Mouse (Mus musculus) CH12.LX (cell line): Measurements from ENCODE around the gene Vps45. TPM values are rescaled to one million over a fixed set of nuclear protein-coding genes. Genes with fewer than 3 reads are reported as not detected.

Source experiments
- DNase-seq: peaks from one replicate; pipeline ENCODE4 v3.0.0-alpha.2; 2013; ENCODE audit errors: extremely low read depth
- H3K27ac ChIP-seq: 2 replicates; pipeline ENCODE4 v1.5.1; 2012; ENCODE audit warnings: low read depth, mild to moderate bottlenecking, control low read depth, moderate library complexity; ENCODE audit not compliant: insufficient read depth
- H3K27me3 ChIP-seq: replicated peaks from 2 replicates; pipeline ENCODE3; 2012; ENCODE audit warnings: inconsistent platforms
- H3K36me3 ChIP-seq, 2 experiments: replicated peaks in 1 of 2; 2 replicates each; pipeline versions ENCODE3 to v1.6.1; 2012; ENCODE audit warnings: inconsistent platforms in 1 of 2, low read length in 1 of 2, mild to moderate bottlenecking in 1 of 2, mixed read lengths in 1 of 2, moderate library complexity in 1 of 2; ENCODE audit not compliant: control insufficient read depth in 1 of 2, insufficient read depth in 1 of 2
- H3K4me1 ChIP-seq, 2 experiments: 2 replicates each; pipeline ENCODE4 v1.6.1; 2012; ENCODE audit warnings: inconsistent platforms in 1 of 2, moderate library complexity in 1 of 2; ENCODE audit not compliant: insufficient read depth in 2 of 2, control insufficient read depth in 1 of 2
- H3K4me2 ChIP-seq: 2 replicates; pipeline ENCODE4 v1.6.1; 2012; ENCODE audit warnings: low read depth, mild to moderate bottlenecking, control low read depth; ENCODE audit not compliant: poor library complexity, insufficient read depth, severe bottlenecking
- H3K4me3 ChIP-seq, 3 experiments: fragments of 150-350 bp in 1 of 3; sonication (generic) in 1 of 3; replicated peaks in 1 of 3; 2 replicates each; pipeline versions ENCODE3 to v1.5.1; 2011 to 2012; ENCODE audit warnings: low read depth in 2 of 3, low read length in 2 of 3, mild to moderate bottlenecking in 2 of 3, moderate library complexity in 2 of 3, control low read depth in 1 of 3, improper control_type of control experiment in 1 of 3, inconsistent platforms in 1 of 3, mixed read lengths in 1 of 3; ENCODE audit not compliant: poor library complexity in 1 of 3
- H3K79me2 ChIP-seq: replicated peaks from 2 replicates; pipeline ENCODE4 v1.6.1; 2012; ENCODE audit warnings: mild to moderate bottlenecking, moderate library complexity; ENCODE audit not compliant: control insufficient read depth, poor library complexity, insufficient read depth, severe bottlenecking; ENCODE audit errors: extremely low read depth
- H3K9ac ChIP-seq: 2 replicates; pipeline ENCODE4 v1.6.1; 2012; ENCODE audit warnings: low read depth, mild to moderate bottlenecking, control low read depth, moderate library complexity; ENCODE audit not compliant: insufficient read depth
- H3K9me3 ChIP-seq: replicated peaks from 2 replicates; pipeline ENCODE3; 2012; ENCODE audit warnings: low read length, inconsistent platforms, mixed read lengths
- CTCF ChIP-seq, 2 experiments: IDR thresholded peaks in 1 of 2; conservative IDR thresholded peaks in 1 of 2; 2 replicates each; pipeline ENCODE4 v1.5.1; 2011 to 2012; ENCODE audit warnings: low read depth in 2 of 2, low read length in 2 of 2, improper control_type of control experiment in 1 of 2, inconsistent platforms in 1 of 2, mild to moderate bottlenecking in 1 of 2, moderate library complexity in 1 of 2
- E2F4 ChIP-seq: IDR thresholded peaks from 2 replicates; pipeline ENCODE4 v1.6.1; 2011; ENCODE audit warnings: low read depth, low read length, improper control_type of control experiment; ENCODE audit not compliant: insufficient replicate concordance
- EP300 ChIP-seq: IDR thresholded peaks from 2 replicates; pipeline ENCODE4 v1.6.1; 2011; ENCODE audit warnings: low read length, improper control_type of control experiment
- ETS1 ChIP-seq: conservative IDR thresholded peaks from 2 replicates; pipeline ENCODE4 v1.6.1; 2012; ENCODE audit warnings: low read depth, mild to moderate bottlenecking, inconsistent platforms, low read length, improper control_type of control experiment, moderate library complexity
- GABPA ChIP-seq: IDR thresholded peaks from 2 replicates; pipeline ENCODE4 v1.6.1; 2012; ENCODE audit warnings: low read depth, low read length, improper control_type of control experiment, inconsistent platforms; ENCODE audit not compliant: insufficient replicate concordance
- PAX5 ChIP-seq: IDR thresholded peaks from 2 replicates; pipeline ENCODE4 v1.6.1; 2012; ENCODE audit warnings: low read length, inconsistent platforms, mixed read lengths
- POLR2A ChIP-seq: IDR thresholded peaks from 2 replicates; pipeline ENCODE4 v1.6.1; 2011; ENCODE audit warnings: low read depth, mild to moderate bottlenecking, improper control_type of control experiment, low read length
- POLR2AphosphoS2 ChIP-seq: IDR thresholded peaks from 2 replicates; pipeline ENCODE4 v1.6.1; 2011; ENCODE audit warnings: low read depth, low read length, improper control_type of control experiment
- RAD21 ChIP-seq: IDR thresholded peaks from 2 replicates; pipeline ENCODE4 v1.6.1; 2011; ENCODE audit warnings: low read depth, mild to moderate bottlenecking, low read length, improper control_type of control experiment, moderate library complexity
- RCOR1 ChIP-seq: conservative IDR thresholded peaks from 2 replicates; pipeline ENCODE4 v1.6.1; 2012; ENCODE audit warnings: low read depth, mild to moderate bottlenecking, inconsistent platforms, low read length, improper control_type of control experiment
- SMC3 ChIP-seq: IDR thresholded peaks from 2 replicates; pipeline ENCODE4 v1.6.1; 2011; ENCODE audit warnings: low read depth, low read length, improper control_type of control experiment
- ZC3H11A ChIP-seq: IDR thresholded peaks from 2 replicates; pipeline ENCODE4 v1.6.1; 2012; ENCODE audit warnings: low read depth, mild to moderate bottlenecking, inconsistent platforms, low read length, improper control_type of control experiment
- ZKSCAN1 ChIP-seq: IDR thresholded peaks from 2 replicates; pipeline ENCODE4 v1.6.1; 2012; ENCODE audit warnings: low read depth, inconsistent platforms, low read length, improper control_type of control experiment, borderline replicate concordance
- ZMIZ1 ChIP-seq: IDR thresholded peaks from 2 replicates; pipeline ENCODE4 v1.6.1; 2012; ENCODE audit warnings: low read depth, mild to moderate bottlenecking, inconsistent platforms, low read length, improper control_type of control experiment
- ZNF384 ChIP-seq: IDR thresholded peaks from 2 replicates; pipeline ENCODE4 v1.6.1; 2012; ENCODE audit warnings: low read depth, low read length, improper control_type of control experiment, inconsistent platforms
- dilution Hi-C: fragments of 300-500 bp; cut with MboI; formaldehyde crosslinking; loops from 2 replicates; pipeline ENCODE4 v1.14.3; 2020; ENCODE audit warnings: low sequenced_read_pairs; ENCODE audit not compliant: extremely low pct_unique_long_range_greater_than_20kb, extremely low pct_ligation_motif_present
- in situ Hi-C: fragments of 300-500 bp; cut with MboI; formaldehyde crosslinking; loops from 3 replicates; pipeline ENCODE4 v1.14.3; 2019; ENCODE audit warnings: low sequenced_read_pairs, low pct_ligation_motif_present, low pct_unique_long_range_greater_than_20kb, mixed read lengths
- polyA plus RNA-seq: library from polyadenylated mRNA; unstranded; fragments of >175 nt; gene quantifications from 2 replicates; pipeline ENCODE4 v1.2.1, GENCODE M21; 2012; ENCODE audit warnings: low read depth; ENCODE audit not compliant: insufficient read length
- total RNA-seq, 2 experiments: library from RNA; depleted of rRNA; stranded (reverse); fragments of 300-350 nt in 1 of 2; fragments of >200 nt in 1 of 2; gene quantifications; 2 replicates each; pipeline ENCODE4 v1.2.3; 2012 to 2014

Vps45 gene
- total and polyA plus RNA-seq, 3 experiments: 16.2 to 20.8 (median 16.8) TPM

GRCm38 (mm10) chr3:95959807-95960206 is 98.5 kb downstream of the Vps45 start:
- no peak overlapping the region for H3K9ac ChIP-seq
- no peaks in the 10 kb centered on the region for H3K9me3 ChIP-seq
- H3K4me3 ChIP-seq: no peak overlapping the region
- peak; percentile 55; the same call in 1 of the 2 replicates for TF ChIP-seq ZNF384
- peak; percentile 28; the same call in 1 of the 2 replicates for TF ChIP-seq SMC3
- no peak for TF ChIP-seq POLR2AphosphoS2
- no peak for TF ChIP-seq ETS1
- no peak for TF ChIP-seq PAX5
- TF ChIP-seq RCOR1: no peak
- TF ChIP-seq RAD21: peak; percentile 21
- TF ChIP-seq CTCF (conservative IDR thresholded peaks at IDR 0.05 in 1 of 2, IDR thresholded peaks at IDR 0.05 in 1 of 2; ENCODE audit: low read depth in 2 of 2, low read length in 2 of 2): peak in 1 of 2 experiments; percentile 45; a peak in 2 of 4 replicates
- no peak overlapping the region for H3K4me2 ChIP-seq
- in situ Hi-C loops (loop anchor here (10.0 kb wide), 1 partner anchor 265 kb away; the partner anchor contains the start of genes Hist2h2ac and Hist2h2be), dilution Hi-C loops (no loop called here)
- H3K79me2 ChIP-seq: no peaks in the 10 kb centered on the region
- no peak for DNase-seq
- no peak overlapping the region for H3K27ac ChIP-seq
- H3K36me3 ChIP-seq: no peaks in the 10 kb centered on the region
- H3K4me1 ChIP-seq: peaks cover 9 to 39% of the 10 kb centered on the region in 2 experiments; a peak in 3 of 4 replicates
- H3K27me3 ChIP-seq: no peaks in the 10 kb centered on the region

GRCm38 (mm10) chr3:95959082-95959481 is 99.2 kb downstream of the Vps45 start:
- Histone ChIP-seq H3K9ac (no peak overlapping the region), H3K36me3 (no peaks in the 10 kb centered on the region), H3K4me1 (peaks cover 9 to 39% of the 10 kb centered on the region in 2 experiments; a peak in 3 of 4 replicates), H3K4me3 (no peak overlapping the region), H3K9me3 (no peaks in the 10 kb centered on the region), H3K27me3 (no peaks in the 10 kb centered on the region), H3K27ac (no peak overlapping the region), H3K4me2 (no peak overlapping the region), H3K79me2 (no peaks in the 10 kb centered on the region)
- DNase-seq: peak; percentile 59
- TF ChIP-seq RAD21 (peak; percentile 57), E2F4 (no peak), SMC3 (peak; percentile 57), GABPA (no peak), CTCF (conservative IDR thresholded peaks at IDR 0.05 in 1 of 2, IDR thresholded peaks at IDR 0.05 in 1 of 2; ENCODE audit: low read depth in 2 of 2, low read length in 2 of 2) (peak; percentile 71 to 77)
- in situ Hi-C loops (no loop called here), dilution Hi-C loops (no loop called here)

GRCm38 (mm10) chr3:95957359-95958148 is 100.7 kb downstream of the Vps45 start:
- Histone ChIP-seq H3K36me3 (no peaks in the 10 kb centered on the region), H3K9me3 (no peaks in the 10 kb centered on the region), H3K4me2 (no peak overlapping the region), H3K27ac (no peak overlapping the region), H3K27me3 (no peaks in the 10 kb centered on the region), H3K79me2 (no peaks in the 10 kb centered on the region), H3K9ac (no peak overlapping the region), H3K4me1 (peaks cover 13 to 47% of the 10 kb centered on the region in 2 experiments; a peak in 3 of 4 replicates), H3K4me3 (no peak overlapping the region)
- no peak for DNase-seq
- TF ChIP-seq ZKSCAN1: no peak
- no peak for TF ChIP-seq ZC3H11A
- TF ChIP-seq POLR2A: no peak
- TF ChIP-seq PAX5: no peak
- TF ChIP-seq ETS1: no peak
- TF ChIP-seq ZMIZ1: no peak
- no peak for TF ChIP-seq EP300
- no peak for TF ChIP-seq RAD21
- in situ Hi-C loops: no loop called here
- dilution Hi-C loops: no loop called here
